Mouse (Mus musculus) liver, postnatal 0 days (tissue): ENCODE measurements around the gene Mvk. TPM values are rescaled to one million over a fixed set of nuclear protein-coding genes. Genes with fewer than 3 reads are reported as not detected.
A peak's percentile ranks its signal among the peaks of the same experiment; 100 is the strongest.

Experiments
- ATAC-seq: fragments of 200-750 bp; cut with Nextera tagmentation; 2 replicates; pipeline ENCODE4 v1.8.0; 2017; ENCODE audit warnings: mild to moderate bottlenecking, moderate library complexity
- DNase-seq: peaks from one replicate; pipeline ENCODE4 v3.0.0-alpha.2; 2016
- H3K27ac ChIP-seq: fragments of 300-500 bp; sonication (generic); 2 replicates; pipeline ENCODE4 v1.5.1; 2014; ENCODE audit warnings: antibody characterized with exemption, moderate library complexity, mild to moderate bottlenecking, low read depth
- H3K27me3 ChIP-seq: fragments of 300-500 bp; sonication (generic); 2 replicates; pipeline ENCODE4 v1.6.1; 2014; ENCODE audit warnings: low read length, control low read depth, mixed read lengths; ENCODE audit not compliant: insufficient read depth
- H3K36me3 ChIP-seq: fragments of 300-500 bp; sonication (generic); replicated peaks from 2 replicates; pipeline ENCODE4 v1.6.1; 2014; ENCODE audit warnings: mild to moderate bottlenecking, control low read depth, low read length, moderate library complexity, mixed read lengths; ENCODE audit not compliant: insufficient read depth
- H3K4me1 ChIP-seq: fragments of 300-500 bp; sonication (generic); 2 replicates; pipeline ENCODE4 v1.6.1; 2014; ENCODE audit warnings: antibody characterized with exemption, mild to moderate bottlenecking, control low read depth; ENCODE audit not compliant: insufficient read depth
- H3K4me2 ChIP-seq: fragments of 300-500 bp; sonication (generic); 2 replicates; pipeline ENCODE4 v1.6.1; 2014; ENCODE audit warnings: low read depth, mild to moderate bottlenecking, low read length, moderate library complexity, mixed read lengths
- H3K4me3 ChIP-seq: fragments of 300-500 bp; sonication (generic); 2 replicates; pipeline ENCODE4 v1.5.1; 2014; ENCODE audit warnings: low read depth, low read length
- H3K9ac ChIP-seq: fragments of 300-500 bp; sonication (generic); replicated peaks from 2 replicates; pipeline ENCODE4 v1.6.1; 2014; ENCODE audit warnings: mild to moderate bottlenecking, moderate library complexity
- H3K9me3 ChIP-seq: fragments of 300-500 bp; sonication (generic); 2 replicates; pipeline ENCODE4 v1.6.1; 2016; ENCODE audit warnings: mild to moderate bottlenecking, control low read depth, low read length, mixed read lengths
- CTCF ChIP-seq: sonication (generic); IDR thresholded peaks from 2 replicates; pipeline ENCODE4 v1.5.1; 2016; ENCODE audit warnings: antibody characterized with exemption, low read depth
- EP300 ChIP-seq: IDR thresholded peaks from 2 replicates; pipeline ENCODE4 v1.6.1; 2016; ENCODE audit warnings: antibody characterized with exemption, low read depth, mild to moderate bottlenecking
- WGBS: fragments of 180-500 bp; shearing (Covaris S2); extraction: QIAGEN DNeasy Blood & Tissue Kit; methylation state at CpG from one replicate; pipeline ENCODE4 v1.1.7; 2014; ENCODE audit not compliant: insufficient replicate concordance; 5-methylcytosine and 5-hydroxymethylcytosine counted together
- polyA plus RNA-seq: library from polyadenylated mRNA; unstranded; fragments of >200 nt; fragmentation: Nextera tagmentation; extraction: Ambion mirVana; gene quantifications from 2 replicates; pipeline ENCODE4 v1.2.1, GENCODE M21; 2015

Gene Mvk
- polyA plus RNA-seq, 1 experiment from 2014 or later: 9.4 TPM

DNA sequence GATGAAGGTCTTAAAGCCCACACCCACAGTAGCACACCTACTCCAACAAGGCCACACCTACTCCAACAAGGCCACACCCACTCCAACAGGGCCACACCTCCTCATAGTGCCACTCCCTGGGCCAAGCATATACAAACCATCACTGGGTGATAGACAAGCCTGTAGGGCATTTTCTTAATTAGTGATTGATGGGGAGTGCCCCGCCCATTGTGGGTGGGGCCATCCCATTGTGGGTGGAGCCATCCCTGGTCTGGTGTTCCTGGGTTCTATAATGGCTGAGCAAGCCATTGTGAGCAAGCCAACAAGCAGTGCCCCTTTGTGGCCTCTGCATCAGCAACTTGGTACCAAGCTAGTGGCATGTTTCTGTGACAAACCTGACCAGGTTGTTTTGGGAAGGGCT is 50.7 kb downstream of the Mvk start:
- Histone ChIP-seq H3K4me2 (no peak overlapping the region), H3K36me3 (no peaks in the 10 kb centered on the region), H3K27me3 (no peaks in the 10 kb centered on the region), H3K4me3 (no peak overlapping the region), H3K4me1 (no peaks in the 10 kb centered on the region), H3K9ac (no peak overlapping the region), H3K27ac (no peak overlapping the region), H3K9me3 (peaks cover 5% of the 10 kb centered on the region)
- TF ChIP-seq CTCF (no peak), EP300 (no peak)
- WGBS: 29% methylated on average over 1 of the region's 1 CpGs
- no peak for DNase-seq
- no peak for ATAC-seq

- no peak for DNase-seq
- Histone ChIP-seq H3K9me3 (peaks cover 2% of the 10 kb centered on the region; the same call in 1 of the 2 replicates), H3K4me1 (no peaks in the 10 kb centered on the region), H3K4me2 (no peak overlapping the region), H3K4me3 (no peak overlapping the region), H3K36me3 (no peaks in the 10 kb centered on the region), H3K27ac (no peak overlapping the region), H3K9ac (no peak overlapping the region), H3K27me3 (no peaks in the 10 kb centered on the region)
- WGBS: 82% methylated on average over 9 of the region's 9 CpGs
- TF ChIP-seq EP300: no peak
- no peak for TF ChIP-seq CTCF
- ATAC-seq: no peak
Observed at GRCm38 (mm10) chr5:114501252-114501651, 57.2 kb downstream of the Mvk start.

- WGBS: 28% methylated on average over 6 of the region's 6 CpGs
- H3K4me3 ChIP-seq: no peak overlapping the region
- no peak overlapping the region for H3K4me2 ChIP-seq
- no peak for ATAC-seq
- DNase-seq: no peak
- no peaks in the 10 kb centered on the region for H3K4me1 ChIP-seq
- TF ChIP-seq CTCF (no peak), EP300 (no peak)
- H3K27ac ChIP-seq: no peak overlapping the region
- H3K27me3 ChIP-seq: no peaks in the 10 kb centered on the region
- H3K36me3 ChIP-seq: no peaks in the 10 kb centered on the region
- no peaks in the 10 kb centered on the region for H3K9me3 ChIP-seq
- no peak overlapping the region for H3K9ac ChIP-seq
Observed at GRCm38 (mm10) chr5:114504826-114505225, 60.8 kb downstream of the Mvk start.

GRCm38 (mm10) chr5:114505260-114506085 is 61.4 kb downstream of the Mvk start:
- Histone ChIP-seq H3K4me1 (no peaks in the 10 kb centered on the region), H3K36me3 (no peaks in the 10 kb centered on the region), H3K4me3 (no peak overlapping the region), H3K9ac (no peak overlapping the region), H3K4me2 (no peak overlapping the region), H3K27ac (no peak overlapping the region), H3K9me3 (no peaks in the 10 kb centered on the region), H3K27me3 (no peaks in the 10 kb centered on the region)
- 25% methylated on average over 14 of the region's 14 CpGs for WGBS
- DNase-seq: no peak
- TF ChIP-seq EP300 (no peak), CTCF (no peak)
- peak; percentile 23; the same call in 1 of the 2 replicates for ATAC-seq

- H3K36me3 ChIP-seq: no peaks in the 10 kb centered on the region
- ATAC-seq: no peak
- no peaks in the 10 kb centered on the region for H3K4me1 ChIP-seq
- no peak for TF ChIP-seq CTCF
- TF ChIP-seq EP300: no peak
- no peaks in the 10 kb centered on the region for H3K27me3 ChIP-seq
- H3K9me3 ChIP-seq: no peaks in the 10 kb centered on the region
- 67% methylated on average over 12 of the region's 12 CpGs for WGBS
- no peak overlapping the region for H3K27ac ChIP-seq
- H3K4me2 ChIP-seq: no peak overlapping the region
- no peak for DNase-seq
- no peak overlapping the region for H3K4me3 ChIP-seq
- H3K9ac ChIP-seq: no peak overlapping the region
Observed at GRCm38 (mm10) chr5:114507394-114507793, 63.3 kb downstream of the Mvk start.

DNA sequence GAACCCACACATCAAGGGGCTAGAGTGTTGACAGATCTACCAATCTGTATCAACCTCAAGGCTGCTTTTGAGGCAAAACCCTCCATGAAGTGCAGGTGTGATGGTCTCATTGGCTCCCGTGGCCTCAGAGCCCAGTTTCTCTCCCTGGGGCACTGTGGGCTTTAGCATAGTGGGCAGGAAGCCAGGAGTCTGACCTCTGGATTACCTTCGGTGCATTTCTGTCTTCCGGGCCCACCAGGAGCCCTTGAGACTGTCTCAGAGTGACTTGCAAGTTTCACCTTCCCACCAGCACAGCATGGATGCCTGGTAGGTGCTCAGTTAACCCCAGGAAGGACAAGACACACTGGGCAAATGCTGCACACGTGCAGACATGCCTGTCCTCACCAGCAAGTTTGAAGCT is 63.9 kb downstream of the Mvk start:
- no peak overlapping the region for H3K9ac ChIP-seq
- ATAC-seq (no peak), DNase-seq (no peak)
- H3K4me2 ChIP-seq: no peak overlapping the region
- H3K4me3 ChIP-seq: no peak overlapping the region
- H3K27me3 ChIP-seq: no peaks in the 10 kb centered on the region; the same call in 1 of the 2 replicates
- WGBS: 49% methylated on average over 4 of the region's 4 CpGs
- no peaks in the 10 kb centered on the region for H3K4me1 ChIP-seq
- H3K27ac ChIP-seq: no peak overlapping the region
- no peaks in the 10 kb centered on the region for H3K36me3 ChIP-seq
- H3K9me3 ChIP-seq: no peaks in the 10 kb centered on the region
- no peak for TF ChIP-seq EP300
- no peak for TF ChIP-seq CTCF
